Mouse (Mus musculus) kidney, embryonic 15.5 days (tissue): ENCODE measurements around the gene B3gnt2. TPM values are rescaled to one million over a fixed set of nuclear protein-coding genes. Genes with fewer than 3 reads are reported as not detected.

Source experiments
- ATAC-seq: fragments of 200-750 bp; cut with Nextera tagmentation; replicated peaks from 2 replicates; pipeline ENCODE4 v1.8.0; 2017; ENCODE audit warnings: moderate TSS enrichment; ENCODE audit not compliant: low FRiP score
- H3K27ac ChIP-seq: fragments of 300-500 bp; sonication (generic); 2 replicates; pipeline ENCODE4 v1.5.1; 2015; ENCODE audit warnings: mild to moderate bottlenecking, inconsistent platforms
- H3K27me3 ChIP-seq: fragments of 300-500 bp; sonication (generic); 2 replicates; pipeline ENCODE4 v1.6.1; 2015; ENCODE audit warnings: inconsistent platforms
- H3K36me3 ChIP-seq: fragments of 300-500 bp; sonication (generic); 2 replicates; pipeline ENCODE4 v1.6.1; 2015; ENCODE audit warnings: inconsistent platforms
- H3K4me1 ChIP-seq: fragments of 300-500 bp; sonication (generic); 2 replicates; pipeline ENCODE4 v1.6.1; 2015; ENCODE audit warnings: inconsistent platforms
- H3K4me2 ChIP-seq: fragments of 300-500 bp; sonication (generic); 2 replicates; pipeline ENCODE4 v1.6.1; 2015; ENCODE audit warnings: moderate library complexity, mild to moderate bottlenecking, inconsistent platforms
- H3K4me3 ChIP-seq: fragments of 300-500 bp; sonication (generic); replicated peaks from 2 replicates; pipeline ENCODE4 v1.5.1; 2015; ENCODE audit warnings: mild to moderate bottlenecking, inconsistent platforms
- H3K9ac ChIP-seq: fragments of 300-500 bp; sonication (generic); 2 replicates; pipeline ENCODE4 v1.6.1; 2015; ENCODE audit warnings: mild to moderate bottlenecking, inconsistent platforms
- H3K9me3 ChIP-seq: fragments of 300-500 bp; sonication (generic); replicated peaks from 2 replicates; pipeline ENCODE4 v1.6.1; 2016; ENCODE audit warnings: inconsistent platforms
- WGBS: fragments of 180-500 bp; shearing (Covaris S2); methylation state at CpG from one replicate; pipeline ENCODE4 v1.1.7; 2015; ENCODE audit warnings: mixed read lengths; 5-methylcytosine and 5-hydroxymethylcytosine counted together
- polyA plus RNA-seq: library from polyadenylated mRNA; unstranded; fragments of >200 nt; fragmentation: Nextera tagmentation; extraction: Ambion mirVana; gene quantifications from 2 replicates; pipeline ENCODE4 v1.2.1, GENCODE M21; 2015

The B3gnt2 gene
- polyA plus RNA-seq, 1 experiment from 2014 or later: 9.3 TPM

GRCm38 (mm10) chr11:22839456-22839855, 21.3 kb downstream of the B3gnt2 start:
- Histone ChIP-seq H3K9ac (no peak overlapping the region), H3K4me2 (no peak overlapping the region), H3K27me3 (no peaks in the 10 kb centered on the region), H3K9me3 (no peaks in the 10 kb centered on the region), H3K36me3 (peaks cover 7% of the 10 kb centered on the region; the same call in 1 of the 2 replicates), H3K4me1 (peaks cover 19% of the 10 kb centered on the region), H3K27ac (no peak overlapping the region), H3K4me3 (no peak overlapping the region)
- WGBS: 73% methylated on average over 3 of the region's 3 CpGs
- ATAC-seq: no peak

DNA sequence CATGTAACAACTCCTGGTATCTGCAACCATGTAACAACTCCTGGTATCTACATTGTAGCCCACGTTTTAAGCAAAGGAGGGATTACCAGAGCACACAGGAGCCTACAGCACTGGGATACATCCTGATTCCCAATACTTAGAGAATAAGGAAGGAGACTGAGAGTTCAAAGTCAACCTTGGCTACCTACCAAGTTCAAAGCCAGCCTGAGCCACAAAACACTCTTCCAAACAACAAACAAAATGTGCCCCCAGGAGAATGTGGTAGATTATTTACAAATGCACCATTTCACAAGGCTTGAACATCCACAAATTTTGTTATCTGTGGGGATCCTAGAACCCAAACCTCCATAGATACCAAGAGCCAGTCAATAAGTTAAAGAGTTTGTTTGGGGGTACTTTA, 22.4 kb downstream of the B3gnt2 start:
- ATAC-seq: no peak
- 68% methylated on average over 1 of the region's 1 CpGs for WGBS

GRCm38 (mm10) chr11:22836269-22836668, 24.5 kb downstream of the B3gnt2 start:
- no peak overlapping the region for H3K9ac ChIP-seq
- H3K9me3 ChIP-seq: no peaks in the 10 kb centered on the region
- no peak overlapping the region for H3K4me2 ChIP-seq
- H3K27ac ChIP-seq: no peak overlapping the region
- ATAC-seq: no peak
- H3K4me1 ChIP-seq: 0 out of 2 replicates have a peak, but pooled peaks cover 2% of the 10 kb centered on the region
- no peak overlapping the region for H3K4me3 ChIP-seq
- WGBS: 91% methylated on average over 10 of the region's 10 CpGs
- no peaks in the 10 kb centered on the region for H3K27me3 ChIP-seq
- H3K36me3 ChIP-seq: peaks cover 7% of the 10 kb centered on the region; the same call in 1 of the 2 replicates

More for the DNA sequence above, 22.4 kb downstream of the B3gnt2 start:
- Histone ChIP-seq H3K27ac (no peak overlapping the region), H3K36me3 (peaks cover 7% of the 10 kb centered on the region; the same call in 1 of the 2 replicates), H3K4me3 (no peak overlapping the region), H3K4me1 (peaks cover 12% of the 10 kb centered on the region), H3K27me3 (no peaks in the 10 kb centered on the region), H3K9me3 (no peaks in the 10 kb centered on the region), H3K4me2 (no peak overlapping the region), H3K9ac (no peak overlapping the region)

DNA sequence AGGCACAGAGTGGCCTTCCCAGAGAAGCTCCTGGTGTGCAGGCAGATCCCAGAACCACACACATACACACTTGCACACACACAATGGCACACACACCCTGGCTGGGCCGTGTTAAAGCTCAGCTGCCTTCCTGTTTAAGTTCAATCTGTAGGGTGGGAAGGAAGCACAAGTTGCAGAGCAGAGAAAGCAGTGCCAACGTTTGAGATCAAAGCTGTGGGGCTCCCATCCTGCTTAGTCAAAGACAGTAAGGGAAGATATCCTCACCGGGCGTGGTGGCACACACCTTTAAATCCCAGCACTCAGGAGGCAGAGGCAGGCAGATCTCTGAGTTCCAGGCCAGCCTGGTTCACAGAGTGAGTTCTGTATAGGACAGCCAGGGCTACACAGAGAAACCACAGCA, 28.2 kb downstream of the B3gnt2 start:
- peaks cover 7% of the 10 kb centered on the region; the same call in 1 of the 2 replicates for H3K36me3 ChIP-seq
- WGBS: 80% methylated on average over 4 of the region's 4 CpGs

DNA sequence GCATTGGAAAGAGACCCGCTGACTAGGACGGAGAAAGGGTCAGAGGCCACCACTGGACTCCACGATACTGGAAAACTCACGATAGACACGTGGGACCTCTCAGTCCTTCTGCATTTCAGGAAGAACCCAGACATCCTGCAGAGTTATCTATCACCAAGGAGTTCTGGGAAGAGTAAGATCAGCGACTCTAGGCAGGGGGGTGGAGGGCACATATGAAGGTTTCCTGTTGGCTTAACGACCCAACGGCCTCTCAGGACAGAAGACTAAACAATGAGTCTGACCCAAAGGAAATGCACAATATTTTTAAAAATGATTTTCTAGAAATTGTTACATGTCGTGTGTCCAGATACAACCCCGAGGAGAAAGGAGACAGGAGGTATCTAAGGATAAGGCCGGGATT, 28.8 kb downstream of the B3gnt2 start:
- Histone ChIP-seq H3K4me2 (no peak overlapping the region), H3K4me3 (no peak overlapping the region), H3K9me3 (no peaks in the 10 kb centered on the region), H3K27ac (no peak overlapping the region), H3K36me3 (peaks cover 7% of the 10 kb centered on the region; the same call in 1 of the 2 replicates), H3K27me3 (no peaks in the 10 kb centered on the region), H3K9ac (no peak overlapping the region), H3K4me1 (peaks cover 3% of the 10 kb centered on the region; the same call in 1 of the 2 replicates)
- 80% methylated on average over 11 of the region's 11 CpGs for WGBS
- ATAC-seq: no peak

More for the DNA sequence above, 28.2 kb downstream of the B3gnt2 start:
- Histone ChIP-seq H3K4me2 (no peak overlapping the region), H3K27me3 (no peaks in the 10 kb centered on the region), H3K9ac (no peak overlapping the region), H3K4me1 (peaks cover 3% of the 10 kb centered on the region; the same call in 1 of the 2 replicates), H3K4me3 (no peak overlapping the region), H3K27ac (no peak overlapping the region), H3K9me3 (no peaks in the 10 kb centered on the region)
- ATAC-seq: no peak

DNA sequence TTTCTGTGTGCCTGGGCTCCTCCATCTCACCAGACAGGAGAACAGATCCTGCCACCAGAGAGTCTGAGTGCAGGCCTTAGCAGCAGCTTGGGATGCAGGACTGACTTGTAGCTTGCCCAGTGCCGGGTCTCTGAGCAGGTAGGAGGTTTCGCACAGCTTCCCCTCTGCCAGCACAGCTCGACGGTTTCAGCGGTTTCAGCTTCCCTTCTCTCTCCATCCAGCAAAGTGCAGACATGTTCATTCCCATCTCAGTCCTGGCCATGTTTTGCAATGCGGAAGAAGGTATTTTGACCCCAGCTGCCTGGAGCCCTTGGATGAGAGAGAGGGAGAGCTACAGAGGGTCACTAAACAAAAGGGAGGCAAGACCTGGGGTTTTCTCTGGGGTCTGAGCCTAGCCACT, 30.1 kb downstream of the B3gnt2 start:
- no peak overlapping the region for H3K27ac ChIP-seq
- 75% methylated on average over 6 of the region's 6 CpGs for WGBS
- no peak overlapping the region for H3K4me3 ChIP-seq
- no peaks in the 10 kb centered on the region for H3K9me3 ChIP-seq
- H3K9ac ChIP-seq: no peak overlapping the region
- no peak overlapping the region for H3K4me2 ChIP-seq
- ATAC-seq: no peak
- peaks cover 3% of the 10 kb centered on the region; the same call in 1 of the 2 replicates for H3K4me1 ChIP-seq
- H3K27me3 ChIP-seq: no peaks in the 10 kb centered on the region
- H3K36me3 ChIP-seq: no peaks in the 10 kb centered on the region

GRCm38 (mm10) chr11:22830179-22830611, 30.6 kb downstream of the B3gnt2 start:
- no peaks in the 10 kb centered on the region for H3K36me3 ChIP-seq
- H3K4me3 ChIP-seq: no peak overlapping the region
- H3K9me3 ChIP-seq: no peaks in the 10 kb centered on the region
- H3K4me1 ChIP-seq: peaks cover 3% of the 10 kb centered on the region; the same call in 1 of the 2 replicates
- H3K4me2 ChIP-seq: no peak overlapping the region
- no peak overlapping the region for H3K9ac ChIP-seq
- ATAC-seq: no peak
- no peak overlapping the region for H3K27ac ChIP-seq
- 67% methylated on average over 5 of the region's 5 CpGs for WGBS
- no peaks in the 10 kb centered on the region for H3K27me3 ChIP-seq

- no peak overlapping the region for H3K27ac ChIP-seq
- no peak for ATAC-seq
These were observed 31.7 kb downstream of the B3gnt2 start for GRCm38 (mm10) chr11:22828988-22829632.

DNA sequence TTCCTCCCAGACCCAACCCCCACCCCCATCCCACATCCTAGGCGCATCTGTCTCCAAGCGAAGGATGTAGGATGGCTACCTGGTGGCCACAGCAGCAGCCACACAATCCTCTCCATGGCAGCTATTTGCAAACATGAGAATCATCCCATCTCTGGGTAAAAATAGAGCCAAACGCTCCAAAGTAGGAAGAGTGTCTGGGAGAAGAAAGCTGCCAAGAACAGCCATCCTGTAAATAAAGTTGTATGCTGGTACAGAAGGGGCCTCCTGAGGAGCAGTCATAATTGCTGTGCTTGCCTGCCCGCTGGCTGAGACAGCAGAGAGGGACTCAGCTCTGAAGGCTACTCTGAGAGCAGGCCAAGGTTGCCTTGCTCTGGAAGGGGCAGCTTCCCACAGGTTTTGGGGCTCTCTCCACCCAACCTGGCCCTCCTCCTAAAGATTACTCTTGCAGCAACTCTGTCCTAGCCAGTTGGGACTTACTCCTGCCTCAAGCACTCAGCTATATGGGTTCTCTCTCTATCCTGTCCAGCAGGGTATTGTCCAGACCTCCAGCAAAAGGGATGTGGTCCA, 33.2 kb downstream of the B3gnt2 start:
- H3K9me3 ChIP-seq: no peaks in the 10 kb centered on the region
- H3K27me3 ChIP-seq: no peaks in the 10 kb centered on the region
- no peak for ATAC-seq
- WGBS: 90% methylated on average over 4 of the region's 4 CpGs
- H3K27ac ChIP-seq: no peak overlapping the region
- no peaks in the 10 kb centered on the region for H3K36me3 ChIP-seq
- H3K4me3 ChIP-seq: no peak overlapping the region
- H3K4me1 ChIP-seq: peaks cover 11% of the 10 kb centered on the region
- H3K4me2 ChIP-seq: no peak overlapping the region
- H3K9ac ChIP-seq: no peak overlapping the region

More at GRCm38 (mm10) chr11:22828988-22829632, 31.7 kb downstream of the B3gnt2 start:
- H3K4me1 ChIP-seq: peaks cover 10% of the 10 kb centered on the region
- no peaks in the 10 kb centered on the region for H3K36me3 ChIP-seq
- H3K4me2 ChIP-seq: no peak overlapping the region
- H3K4me3 ChIP-seq: no peak overlapping the region
- 98% methylated on average over 15 of the region's 15 CpGs for WGBS
- H3K27me3 ChIP-seq: no peaks in the 10 kb centered on the region
- no peak overlapping the region for H3K9ac ChIP-seq
- H3K9me3 ChIP-seq: no peaks in the 10 kb centered on the region

- H3K9ac ChIP-seq: no peak overlapping the region
- 91% methylated on average over 6 of the region's 6 CpGs for WGBS
- H3K4me2 ChIP-seq: no peak overlapping the region
- H3K4me1 ChIP-seq: peaks cover 11% of the 10 kb centered on the region
- H3K27ac ChIP-seq: no peak overlapping the region
- no peak for ATAC-seq
- no peaks in the 10 kb centered on the region for H3K9me3 ChIP-seq
- no peaks in the 10 kb centered on the region for H3K36me3 ChIP-seq
- no peak overlapping the region for H3K4me3 ChIP-seq
- no peaks in the 10 kb centered on the region for H3K27me3 ChIP-seq
These were observed 34.1 kb downstream of the B3gnt2 start for GRCm38 (mm10) chr11:22826665-22827064.

- no peak for ATAC-seq
- Histone ChIP-seq H3K4me2 (no peak overlapping the region), H3K36me3 (no peaks in the 10 kb centered on the region), H3K9ac (no peak overlapping the region), H3K4me1 (peaks cover 11% of the 10 kb centered on the region), H3K4me3 (no peak overlapping the region), H3K27me3 (no peaks in the 10 kb centered on the region), H3K9me3 (no peaks in the 10 kb centered on the region), H3K27ac (no peak overlapping the region)
- WGBS: 91% methylated on average over 14 of the region's 14 CpGs
These were observed 34.7 kb downstream of the B3gnt2 start for GRCm38 (mm10) chr11:22826051-22826450.

DNA sequence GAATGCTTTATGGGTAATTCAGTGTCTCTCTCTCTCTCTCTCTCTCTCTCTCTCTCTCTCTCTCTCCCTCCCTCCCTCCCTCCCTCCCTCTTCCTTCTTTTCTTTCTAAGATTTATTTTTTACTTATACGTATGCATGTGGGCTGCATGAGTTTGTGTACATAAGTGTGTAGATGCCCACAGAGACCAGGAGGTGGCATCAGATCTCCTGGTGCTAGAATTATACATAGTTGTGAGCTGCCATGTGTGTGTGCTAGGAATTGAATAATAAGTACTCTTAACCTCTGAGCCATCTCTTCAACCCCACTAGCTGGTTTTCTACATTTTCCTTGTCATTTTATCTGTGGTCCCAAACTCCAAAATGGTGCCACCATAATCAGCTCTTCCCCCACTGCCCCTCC, 35.2 kb downstream of the B3gnt2 start:
- Histone ChIP-seq H3K36me3 (no peaks in the 10 kb centered on the region), H3K9ac (no peak overlapping the region), H3K4me2 (no peak overlapping the region), H3K4me3 (no peak overlapping the region), H3K27me3 (no peaks in the 10 kb centered on the region), H3K9me3 (no peaks in the 10 kb centered on the region), H3K4me1 (peaks cover 9% of the 10 kb centered on the region), H3K27ac (no peak overlapping the region)
- ATAC-seq: no peak
- WGBS: 95% methylated on average over 1 of the region's 1 CpGs
